Mouse (Mus musculus) forebrain, embryonic 11.5 days (tissue): Measurements from ENCODE around the gene Gm20388. TPM values are rescaled to one million over a fixed set of nuclear protein-coding genes. Genes with fewer than 3 reads are reported as not detected.

Experiments
- ATAC-seq: fragments of 200-750 bp; cut with Nextera tagmentation; replicated peaks from 2 replicates; pipeline ENCODE4 v1.8.0; 2017; ENCODE audit warnings: moderate TSS enrichment; ENCODE audit not compliant: low FRiP score
- DNase-seq: peaks from one replicate; pipeline ENCODE4 v3.0.0-alpha.2; 2017; ENCODE audit warnings: low spot score
- H3K27ac ChIP-seq: fragments of 300-500 bp; sonication (generic); 2 replicates; pipeline ENCODE4 v1.5.1; 2014; ENCODE audit warnings: low read depth, low read length
- H3K27me3 ChIP-seq: fragments of 300-500 bp; sonication (generic); 2 replicates; pipeline ENCODE4 v1.6.1; 2014; ENCODE audit warnings: mild to moderate bottlenecking, low read length, mixed read lengths; ENCODE audit not compliant: control insufficient read depth, insufficient read depth
- H3K36me3 ChIP-seq: fragments of 300-500 bp; sonication (generic); 2 replicates; pipeline ENCODE4 v1.6.1; 2014; ENCODE audit warnings: mild to moderate bottlenecking, low read length, moderate library complexity, mixed read lengths; ENCODE audit not compliant: control insufficient read depth, insufficient read depth
- H3K4me1 ChIP-seq: fragments of 300-500 bp; sonication (generic); replicated peaks from 2 replicates; pipeline ENCODE4 v1.6.1; 2014; ENCODE audit warnings: low read length, mixed read lengths; ENCODE audit not compliant: control insufficient read depth, insufficient read depth
- H3K4me2 ChIP-seq: fragments of 300-500 bp; sonication (generic); 2 replicates; pipeline ENCODE4 v1.6.1; 2014; ENCODE audit warnings: low read depth, mild to moderate bottlenecking, low read length, moderate library complexity, mixed read lengths; ENCODE audit not compliant: severe bottlenecking
- H3K4me3 ChIP-seq: fragments of 300-500 bp; sonication (generic); 2 replicates; pipeline ENCODE4 v1.5.1; 2014; ENCODE audit warnings: low read depth, low read length
- H3K9ac ChIP-seq: fragments of 300-500 bp; sonication (generic); 2 replicates; pipeline ENCODE4 v1.6.1; 2014; ENCODE audit warnings: low read length
- H3K9me3 ChIP-seq: fragments of 300-500 bp; sonication (generic); 2 replicates; pipeline ENCODE4 v1.6.1; 2016; ENCODE audit warnings: low read length, mixed read lengths; ENCODE audit not compliant: control insufficient read depth
- WGBS: fragments of 180-500 bp; shearing (Covaris S2); extraction: QIAGEN DNeasy Blood & Tissue Kit; methylation state at CpG from one replicate; pipeline ENCODE4 v1.1.7; 2014; 5-methylcytosine and 5-hydroxymethylcytosine counted together
- polyA plus RNA-seq: library from polyadenylated mRNA; unstranded; fragments of >200 nt; fragmentation: Nextera tagmentation; extraction: Ambion mirVana; gene quantifications from 2 replicates; pipeline ENCODE4 v1.2.1, GENCODE M21; 2014

The Gm20388 gene
- polyA plus RNA-seq, 1 experiment from 2014 or later: not detected

- ATAC-seq: no peak
- DNase-seq: no peak
Observed at GRCm38 (mm10) chr8:124151881-124152280, 4241.2 kb downstream of the Gm20388 start.

GRCm38 (mm10) chr8:124152771-124153170 lies 4242.1 kb downstream of the Gm20388 start:
- H3K9me3 ChIP-seq: no peaks in the 10 kb centered on the region
- ATAC-seq (no peak), DNase-seq (no peak)
- H3K9ac ChIP-seq: no peak overlapping the region
- no peak overlapping the region for H3K4me3 ChIP-seq
- no peaks in the 10 kb centered on the region; the same call in 1 of the 2 replicates for H3K4me1 ChIP-seq
- 90% methylated on average over 8 of the region's 8 CpGs for WGBS
- H3K27me3 ChIP-seq: no peaks in the 10 kb centered on the region
- no peaks in the 10 kb centered on the region for H3K36me3 ChIP-seq
- H3K27ac ChIP-seq: no peak overlapping the region
- no peak overlapping the region for H3K4me2 ChIP-seq

More at GRCm38 (mm10) chr8:124151881-124152280, 4241.2 kb downstream of the Gm20388 start:
- H3K9ac ChIP-seq: no peak overlapping the region
- no peaks in the 10 kb centered on the region for H3K9me3 ChIP-seq
- H3K4me3 ChIP-seq: no peak overlapping the region
- H3K27me3 ChIP-seq: no peaks in the 10 kb centered on the region
- H3K27ac ChIP-seq: no peak overlapping the region
- WGBS: 85% methylated on average over 6 of the region's 6 CpGs
- no peak overlapping the region for H3K4me2 ChIP-seq
- H3K4me1 ChIP-seq: no peaks in the 10 kb centered on the region; the same call in 1 of the 2 replicates
- H3K36me3 ChIP-seq: no peaks in the 10 kb centered on the region

- H3K9me3 ChIP-seq: no peaks in the 10 kb centered on the region
- DNase-seq (no peak), ATAC-seq (no peak)
- H3K27ac ChIP-seq: no peak overlapping the region
- no peak overlapping the region for H3K9ac ChIP-seq
- H3K27me3 ChIP-seq: no peaks in the 10 kb centered on the region
- no peaks in the 10 kb centered on the region for H3K4me1 ChIP-seq
- H3K4me2 ChIP-seq: no peak overlapping the region
- no peaks in the 10 kb centered on the region for H3K36me3 ChIP-seq
- 88% methylated on average over 7 of the region's 7 CpGs for WGBS
- H3K4me3 ChIP-seq: no peak overlapping the region
Observed at GRCm38 (mm10) chr8:124156324-124156723, 4245.7 kb downstream of the Gm20388 start.

GRCm38 (mm10) chr8:124161683-124162082 lies 4251.0 kb downstream of the Gm20388 start:
- no peak for DNase-seq
- H3K9ac ChIP-seq: no peak overlapping the region
- no peaks in the 10 kb centered on the region for H3K36me3 ChIP-seq
- no peak overlapping the region for H3K4me3 ChIP-seq
- no peak overlapping the region for H3K27ac ChIP-seq
- no peaks in the 10 kb centered on the region for H3K9me3 ChIP-seq
- no peak overlapping the region for H3K4me2 ChIP-seq
- no peaks in the 10 kb centered on the region for H3K27me3 ChIP-seq
- H3K4me1 ChIP-seq: no peaks in the 10 kb centered on the region
- WGBS: 88% methylated on average over 5 of the region's 5 CpGs
- no peak for ATAC-seq

GRCm38 (mm10) chr8:124163258-124163657 lies 4252.6 kb downstream of the Gm20388 start:
- H3K4me2 ChIP-seq: no peak overlapping the region
- no peaks in the 10 kb centered on the region for H3K27me3 ChIP-seq
- no peak overlapping the region for H3K27ac ChIP-seq
- no peaks in the 10 kb centered on the region for H3K9me3 ChIP-seq
- no peak overlapping the region for H3K9ac ChIP-seq
- ATAC-seq: no peak
- no peak for DNase-seq
- no peaks in the 10 kb centered on the region for H3K4me1 ChIP-seq
- no peak overlapping the region for H3K4me3 ChIP-seq
- no peaks in the 10 kb centered on the region for H3K36me3 ChIP-seq
- WGBS: 86% methylated on average over 5 of the region's 5 CpGs

- Histone ChIP-seq H3K9me3 (no peaks in the 10 kb centered on the region), H3K27ac (no peak overlapping the region), H3K4me3 (no peak overlapping the region), H3K4me1 (no peaks in the 10 kb centered on the region), H3K4me2 (no peak overlapping the region), H3K27me3 (no peaks in the 10 kb centered on the region), H3K9ac (no peak overlapping the region), H3K36me3 (no peaks in the 10 kb centered on the region)
- no peak for DNase-seq
- 66% methylated on average over 7 of the region's 7 CpGs for WGBS
- ATAC-seq: no peak
Observed at GRCm38 (mm10) chr8:124169749-124170148, 4259.1 kb downstream of the Gm20388 start.

- Histone ChIP-seq H3K9me3 (no peaks in the 10 kb centered on the region), H3K9ac (no peak overlapping the region)
- 81% methylated on average over 7 of the region's 7 CpGs for WGBS
Observed at GRCm38 (mm10) chr8:124170671-124171070, 4260.0 kb downstream of the Gm20388 start.

GRCm38 (mm10) chr8:124171557-124172528 lies 4261.2 kb downstream of the Gm20388 start:
- WGBS: 73% methylated on average over 17 of the region's 17 CpGs
- no peaks in the 10 kb centered on the region for H3K27me3 ChIP-seq
- no peaks in the 10 kb centered on the region for H3K9me3 ChIP-seq
- H3K4me1 ChIP-seq: no peaks in the 10 kb centered on the region
- DNase-seq (no peak), ATAC-seq (no peak)
- H3K27ac ChIP-seq: no peak overlapping the region
- H3K4me2 ChIP-seq: no peak overlapping the region
- no peak overlapping the region for H3K4me3 ChIP-seq
- no peaks in the 10 kb centered on the region for H3K36me3 ChIP-seq
- no peak overlapping the region for H3K9ac ChIP-seq

More at GRCm38 (mm10) chr8:124170671-124171070, 4260.0 kb downstream of the Gm20388 start:
- H3K4me2 ChIP-seq: no peak overlapping the region
- H3K27ac ChIP-seq: no peak overlapping the region
- no peak overlapping the region for H3K4me3 ChIP-seq
- no peaks in the 10 kb centered on the region for H3K27me3 ChIP-seq
- no peaks in the 10 kb centered on the region for H3K4me1 ChIP-seq
- ATAC-seq (no peak), DNase-seq (no peak)
- H3K36me3 ChIP-seq: no peaks in the 10 kb centered on the region
